Mouse (Mus musculus): Measurements from ENCODE around the gene Cstf3. TPM values are rescaled to one million over a fixed set of nuclear protein-coding genes. Genes with fewer than 3 reads are reported as not detected.
"Not testable (repeated sequence)": the region's sequence is repeated elsewhere in the genome, so short reads cannot be mapped to it uniquely, and the experiment has no call there.

The Cstf3 gene
- 1 to 10 TPM; 7.7 to 9.4 TPM for total RNA-seq (2021)
- long read RNA-seq, experiment 1, partial matches to known transcripts = 0 of 5 reads
- long read RNA-seq, experiment 1, other reads (novel, unspliced or antisense) = 1 of 5 reads
- long read RNA-seq, experiment 2, transcript Cstf3-202 (3 exons, 2,589 nt) = major isoform, 6 of 8 reads
- long read RNA-seq, experiment 2, partial matches to known transcripts = 0 of 8 reads
- long read RNA-seq, experiment 2, other reads (novel, unspliced or antisense) = 1 of 8 reads

GRCm38 (mm10) chr2:104590068-104590828, at the start of gene Cstf3:
Gene Cstf3, plus strand, starts transcription at chr2:104590523.
- peak; percentile 97 to 98 for DNase-seq
- intact Hi-C loops (cut with DNase I) = no loop called here

GRCm38 (mm10) chr2:104556711-104557110, 33.6 kb upstream of the Cstf3 start:
- DNase-seq; intact Hi-C loops (cut with DNase I): not testable (repeated sequence)

- DNase-seq = no peak
- intact Hi-C loops (cut with DNase I) = no loop called here
Observed at GRCm38 (mm10) chr2:104557722-104558121, 32.6 kb upstream of the Cstf3 start.

- DNase-seq = no peak
- intact Hi-C loops (cut with DNase I) = no loop called here
Observed at GRCm38 (mm10) chr2:104558326-104558725, 32.0 kb upstream of the Cstf3 start.

GRCm38 (mm10) chr2:104558938-104559337, 31.4 kb upstream of the Cstf3 start:
- no peak for DNase-seq
- intact Hi-C loops (cut with DNase I) = no loop called here

- no peak for DNase-seq
- intact Hi-C loops (cut with DNase I) = no loop called here
Observed at GRCm38 (mm10) chr2:104559591-104560380, 30.5 kb upstream of the Cstf3 start.

- DNase-seq = no peak
- intact Hi-C loops (cut with DNase I) = no loop called here
Observed at GRCm38 (mm10) chr2:104561386-104561785, 28.9 kb upstream of the Cstf3 start.

- DNase-seq = no peak
- intact Hi-C loops (cut with DNase I) = no loop called here
Observed at GRCm38 (mm10) chr2:104561986-104562532, 28.3 kb upstream of the Cstf3 start.

- intact Hi-C loops (cut with DNase I) = loop anchor here (5.0 kb wide), 1 partner anchor 80 kb away; the partner anchor contains the start of gene Hipk3
- DNase-seq = no peak
Observed at GRCm38 (mm10) chr2:104572066-104572465, 18.3 kb upstream of the Cstf3 start.

GRCm38 (mm10) chr2:104576216-104576615, 14.1 kb upstream of the Cstf3 start:
- DNase-seq = no peak
- intact Hi-C loops (cut with DNase I) = no loop called here

- no peak for DNase-seq
Observed at GRCm38 (mm10) chr2:104578021-104578420, 12.3 kb upstream of the Cstf3 start.

GRCm38 (mm10) chr2:104578836-104579604, 11.3 kb upstream of the Cstf3 start:
- no peak for DNase-seq
- intact Hi-C loops (cut with DNase I) = no loop called here

More at GRCm38 (mm10) chr2:104578021-104578420, 12.3 kb upstream of the Cstf3 start:
- intact Hi-C loops (cut with DNase I) = no loop called here

GRCm38 (mm10) chr2:104579784-104580446, 10.4 kb upstream of the Cstf3 start:
- DNase-seq = no peak

GRCm38 (mm10) chr2:104581281-104581879, 8.9 kb upstream of the Cstf3 start:
- intact Hi-C loops (cut with DNase I) = loop anchor here (10.0 kb wide), 1 partner anchor 547 kb away; no protein-coding TSS in a partner anchor

More at GRCm38 (mm10) chr2:104579784-104580446, 10.4 kb upstream of the Cstf3 start:
- intact Hi-C loops (cut with DNase I) = loop anchor here (10.0 kb wide), 1 partner anchor 545 kb away; no protein-coding TSS in a partner anchor

GRCm38 (mm10) chr2:104583032-104583431, 7.3 kb upstream of the Cstf3 start:
- intact Hi-C loops (cut with DNase I) = loop anchor here (10.0 kb wide), 1 partner anchor 548 kb away; no protein-coding TSS in a partner anchor
- DNase-seq = no peak

More at GRCm38 (mm10) chr2:104581281-104581879, 8.9 kb upstream of the Cstf3 start:
- no peak for DNase-seq

- intact Hi-C loops (cut with DNase I) = loop anchor here (10.0 kb wide), 1 partner anchor 549 kb away; no protein-coding TSS in a partner anchor
- no peak for DNase-seq
Observed at GRCm38 (mm10) chr2:104584226-104584625, 6.1 kb upstream of the Cstf3 start.

GRCm38 (mm10) chr2:104585645-104586044, 4.7 kb upstream of the Cstf3 start:
- intact Hi-C loops (cut with DNase I) = loop anchor here (5.0 to 10.0 kb wide), 4 partner anchors 88 to 551 kb away; no protein-coding TSS in a partner anchor
- DNase-seq = no peak

GRCm38 (mm10) chr2:104588552-104588951, 1.8 kb upstream of the Cstf3 start:
- DNase-seq = no peak
- intact Hi-C loops (cut with DNase I) = loop anchor here (5.0 to 10.0 kb wide), 4 partner anchors 91 to 554 kb away; no protein-coding TSS in a partner anchor

GRCm38 (mm10) chr2:104590829-104591117, 450 bp downstream of the Cstf3 start:
- intact Hi-C loops (cut with DNase I) = no loop called here
- DNase-seq = no peak

Measured in gastrocnemius, postnatal 36 days (tissue).